Mouse (Mus musculus) embryonic facial prominence, embryonic 12.5 days (tissue): ENCODE results near the gene Gipc2. TPM values are rescaled to one million over a fixed set of nuclear protein-coding genes. Genes with fewer than 3 reads are reported as not detected.

ENCODE experiments used
- ATAC-seq: fragments of 200-750 bp; cut with Nextera tagmentation; 2 replicates; pipeline ENCODE4 v1.8.0; 2017; ENCODE audit not compliant: insufficient number of reproducible peaks, insufficient read depth, low FRiP score, low TSS enrichment
- H3K27ac ChIP-seq: fragments of 300-500 bp; sonication (generic); 2 replicates; pipeline ENCODE4 v1.5.1; 2016; ENCODE audit warnings: mild to moderate bottlenecking
- H3K27me3 ChIP-seq: fragments of 300-500 bp; sonication (generic); 2 replicates; pipeline ENCODE4 v1.6.1; 2016; ENCODE audit warnings: mild to moderate bottlenecking, moderate library complexity
- H3K36me3 ChIP-seq: fragments of 300-500 bp; sonication (generic); 2 replicates; pipeline ENCODE4 v1.6.1; 2016; ENCODE audit warnings: mild to moderate bottlenecking
- H3K4me1 ChIP-seq: fragments of 300-500 bp; sonication (generic); 2 replicates; pipeline ENCODE4 v1.6.1; 2016
- H3K4me2 ChIP-seq: fragments of 300-500 bp; sonication (generic); replicated peaks from 2 replicates; pipeline ENCODE4 v1.6.1; 2016; ENCODE audit warnings: mild to moderate bottlenecking, moderate library complexity
- H3K4me3 ChIP-seq: fragments of 300-500 bp; sonication (generic); 2 replicates; pipeline ENCODE4 v1.5.1; 2016; ENCODE audit warnings: mild to moderate bottlenecking
- H3K9ac ChIP-seq: fragments of 300-500 bp; sonication (generic); 2 replicates; pipeline ENCODE4 v1.6.1; 2016; ENCODE audit warnings: mild to moderate bottlenecking, moderate library complexity
- H3K9me3 ChIP-seq: fragments of 300-500 bp; sonication (generic); 2 replicates; pipeline ENCODE4 v1.6.1; 2016; ENCODE audit warnings: mild to moderate bottlenecking, moderate library complexity
- WGBS: fragments of 180-500 bp; shearing (Covaris S2); methylation state at CpG from one replicate; pipeline ENCODE4 v1.1.7; 2016; 5-methylcytosine and 5-hydroxymethylcytosine counted together
- polyA plus RNA-seq: library from polyadenylated mRNA; unstranded; fragments of >200 nt; fragmentation: Nextera tagmentation; extraction: Ambion mirVana; gene quantifications from 2 replicates; pipeline ENCODE4 v1.2.1, GENCODE M21; 2016

Gene Gipc2
- polyA plus RNA-seq, 1 experiment from 2014 or later: 2.4 TPM

DNA sequence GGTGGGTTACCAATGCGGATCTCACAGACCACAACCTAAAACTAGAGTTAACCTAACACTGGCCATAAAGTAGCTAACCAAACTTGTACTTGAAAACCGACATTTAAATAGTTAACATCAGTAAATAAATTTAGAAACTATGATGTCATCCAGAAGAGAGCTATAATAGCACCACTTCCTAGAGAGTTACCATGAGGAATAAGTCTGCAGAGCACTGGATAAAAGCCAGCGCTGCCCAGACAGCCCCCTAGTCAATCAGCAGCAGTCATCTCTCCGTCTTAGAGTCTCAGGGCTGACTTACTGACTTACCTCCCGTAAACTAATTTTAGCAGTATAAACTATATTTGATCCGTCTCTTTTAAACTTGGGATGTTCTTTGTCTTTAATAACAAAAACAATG, 20.1 kb upstream of the Gipc2 start:
- H3K4me1 ChIP-seq: peaks cover 2% of the 10 kb centered on the region; the same call in 1 of the 2 replicates
- H3K36me3 ChIP-seq: 0 out of 2 replicates have a peak, but pooled peaks cover 12% of the 10 kb centered on the region
- 80% methylated on average over 6 of the region's 6 CpGs for WGBS
- H3K9ac ChIP-seq: no peak overlapping the region
- no peak overlapping the region for H3K27ac ChIP-seq
- H3K27me3 ChIP-seq: no peaks in the 10 kb centered on the region
- H3K4me2 ChIP-seq: no peak overlapping the region
- no peaks in the 10 kb centered on the region for H3K9me3 ChIP-seq
- no peak for ATAC-seq
- no peak overlapping the region for H3K4me3 ChIP-seq

DNA sequence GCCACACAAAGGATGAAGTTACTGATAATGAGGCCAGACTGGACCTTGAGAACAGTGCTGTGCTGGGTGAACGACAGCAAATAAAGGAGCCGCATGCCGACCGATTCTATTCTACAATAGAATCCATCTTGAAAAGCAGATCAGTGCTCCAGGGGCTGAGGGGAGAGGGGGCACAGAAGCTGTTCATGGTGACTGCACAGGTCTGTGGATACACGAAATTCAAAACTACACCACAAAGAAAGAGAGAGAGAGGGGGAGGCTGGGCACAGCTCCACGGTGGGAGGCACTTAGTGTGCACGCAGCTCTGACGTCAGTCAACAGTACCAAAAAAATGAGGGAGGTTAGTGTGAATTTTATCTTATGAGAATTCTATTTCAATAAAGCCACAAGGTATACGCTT, 17.5 kb upstream of the Gipc2 start:
- Histone ChIP-seq H3K36me3 (0 out of 2 replicates have a peak, but pooled peaks cover 15% of the 10 kb centered on the region), H3K9me3 (no peaks in the 10 kb centered on the region), H3K4me3 (no peak overlapping the region), H3K27me3 (no peaks in the 10 kb centered on the region), H3K9ac (no peak overlapping the region), H3K4me2 (no peak overlapping the region), H3K27ac (no peak overlapping the region), H3K4me1 (no peaks in the 10 kb centered on the region)
- no peak for ATAC-seq
- 80% methylated on average over 9 of the region's 9 CpGs for WGBS

DNA sequence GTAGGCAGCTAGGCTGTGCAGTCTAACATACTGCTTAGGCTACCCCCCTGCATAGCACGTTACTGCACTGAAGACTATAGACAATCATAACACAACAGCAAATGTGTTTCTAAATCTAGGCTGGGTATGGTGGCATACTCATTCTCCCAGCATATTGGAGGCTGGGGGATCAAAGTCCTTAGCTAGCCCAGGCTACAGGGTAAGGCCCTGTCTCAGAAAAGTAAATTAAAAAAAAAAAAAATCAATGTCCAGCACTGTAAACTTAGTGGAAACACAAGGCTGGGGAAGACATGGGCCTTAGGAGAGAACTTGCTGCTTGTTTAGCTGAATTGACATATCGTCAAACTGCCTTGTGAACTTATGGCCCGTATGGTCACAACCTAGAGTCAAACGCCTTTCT, 14.6 kb upstream of the Gipc2 start:
- no peaks in the 10 kb centered on the region for H3K27me3 ChIP-seq
- ATAC-seq: no peak
- H3K4me2 ChIP-seq: no peak overlapping the region
- no peak overlapping the region for H3K4me3 ChIP-seq
- H3K9ac ChIP-seq: no peak overlapping the region
- WGBS: 92% methylated on average over 4 of the region's 4 CpGs
- no peaks in the 10 kb centered on the region for H3K9me3 ChIP-seq
- no peaks in the 10 kb centered on the region for H3K4me1 ChIP-seq
- H3K36me3 ChIP-seq: 0 out of 2 replicates have a peak, but pooled peaks cover 15% of the 10 kb centered on the region
- no peak overlapping the region for H3K27ac ChIP-seq

DNA sequence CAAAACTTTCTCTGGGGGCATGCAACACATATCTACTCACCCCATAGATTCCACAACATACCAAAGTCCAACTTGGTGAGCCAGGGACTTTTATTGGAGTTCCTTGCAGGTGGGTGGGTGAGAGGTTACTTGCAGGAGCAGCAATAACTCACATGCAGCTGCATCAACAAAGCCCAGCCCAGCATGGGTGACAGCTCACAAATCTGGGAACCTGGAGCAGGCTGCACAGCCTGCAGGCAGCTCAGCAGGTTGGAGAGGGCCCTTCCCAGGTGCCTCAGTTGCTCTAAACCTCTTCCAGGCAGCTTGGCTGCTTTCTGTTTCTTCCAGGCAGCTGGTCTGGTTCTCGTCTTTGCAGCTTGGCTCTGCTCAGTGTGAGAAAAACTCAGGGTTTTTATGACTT, 13.3 kb upstream of the Gipc2 start:
- 0 out of 2 replicates have a peak, but pooled peaks cover 12% of the 10 kb centered on the region for H3K36me3 ChIP-seq
- 38% methylated on average over 1 of the region's 1 CpGs for WGBS
- ATAC-seq: no peak
- H3K4me2 ChIP-seq: no peak overlapping the region
- H3K4me1 ChIP-seq: no peaks in the 10 kb centered on the region
- no peak overlapping the region for H3K4me3 ChIP-seq
- no peak overlapping the region for H3K9ac ChIP-seq
- no peaks in the 10 kb centered on the region for H3K9me3 ChIP-seq
- no peaks in the 10 kb centered on the region for H3K27me3 ChIP-seq
- H3K27ac ChIP-seq: no peak overlapping the region

DNA sequence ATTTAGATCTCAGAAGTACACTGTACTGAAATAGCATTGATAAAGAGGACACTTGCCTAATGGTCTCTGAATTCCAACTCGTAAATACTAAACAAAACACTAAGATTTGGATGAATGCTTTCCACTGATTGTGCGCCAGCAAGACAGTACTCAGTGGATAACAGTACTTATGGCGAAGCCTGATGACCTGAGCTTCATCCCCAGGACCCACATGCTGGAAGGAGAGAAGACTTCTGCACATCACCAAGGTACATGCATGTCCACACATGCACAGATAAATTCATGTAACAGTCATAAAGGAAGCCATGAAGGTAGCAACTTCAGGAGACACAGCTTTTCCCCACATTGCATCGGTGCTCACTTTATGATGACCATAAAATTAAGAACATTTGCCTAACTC, 12.8 kb upstream of the Gipc2 start:
- 83% methylated on average over 4 of the region's 4 CpGs for WGBS
- no peak overlapping the region for H3K4me2 ChIP-seq
- H3K27me3 ChIP-seq: no peaks in the 10 kb centered on the region
- no peaks in the 10 kb centered on the region for H3K4me1 ChIP-seq
- no peak for ATAC-seq
- H3K27ac ChIP-seq: no peak overlapping the region
- 0 out of 2 replicates have a peak, but pooled peaks cover 12% of the 10 kb centered on the region for H3K36me3 ChIP-seq
- no peak overlapping the region for H3K4me3 ChIP-seq
- H3K9me3 ChIP-seq: no peaks in the 10 kb centered on the region
- H3K9ac ChIP-seq: no peak overlapping the region

DNA sequence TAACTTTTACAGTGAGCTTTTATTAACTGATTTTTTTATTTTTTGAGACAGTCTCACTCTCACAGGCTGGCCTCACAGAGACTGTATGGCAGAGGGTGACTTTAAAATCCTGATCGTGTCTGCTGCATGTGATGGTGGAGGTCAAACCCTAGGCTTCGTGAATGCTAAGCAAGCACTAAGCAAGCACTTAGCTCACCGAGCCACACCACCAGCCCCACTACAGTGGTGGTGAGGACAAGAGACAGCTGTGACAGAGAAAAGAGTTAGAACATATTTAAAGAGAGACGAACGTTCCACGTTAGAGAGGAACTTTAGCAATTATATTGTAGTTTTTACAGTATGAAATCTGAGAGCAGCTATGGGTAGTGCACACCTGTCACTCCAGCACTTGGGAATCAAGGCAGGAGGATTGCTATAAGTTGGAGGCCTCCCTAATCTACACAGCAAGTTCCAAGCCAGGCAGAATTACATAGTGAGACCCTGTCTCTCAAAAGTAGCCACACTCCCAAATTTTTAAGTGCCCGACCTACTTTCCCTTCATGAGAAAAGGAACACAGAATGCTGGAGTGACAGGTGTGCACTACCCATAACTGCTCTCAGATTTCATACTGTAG, 6.4 kb upstream of the Gipc2 start:
- Histone ChIP-seq H3K4me1 (no peaks in the 10 kb centered on the region; the same call in 1 of the 2 replicates), H3K27me3 (no peaks in the 10 kb centered on the region), H3K4me3 (no peak overlapping the region), H3K27ac (no peak overlapping the region), H3K9ac (no peak overlapping the region), H3K36me3 (no peaks in the 10 kb centered on the region), H3K4me2 (no peak overlapping the region), H3K9me3 (no peaks in the 10 kb centered on the region)
- ATAC-seq: no peak
- 66% methylated on average over 7 of the region's 7 CpGs for WGBS

DNA sequence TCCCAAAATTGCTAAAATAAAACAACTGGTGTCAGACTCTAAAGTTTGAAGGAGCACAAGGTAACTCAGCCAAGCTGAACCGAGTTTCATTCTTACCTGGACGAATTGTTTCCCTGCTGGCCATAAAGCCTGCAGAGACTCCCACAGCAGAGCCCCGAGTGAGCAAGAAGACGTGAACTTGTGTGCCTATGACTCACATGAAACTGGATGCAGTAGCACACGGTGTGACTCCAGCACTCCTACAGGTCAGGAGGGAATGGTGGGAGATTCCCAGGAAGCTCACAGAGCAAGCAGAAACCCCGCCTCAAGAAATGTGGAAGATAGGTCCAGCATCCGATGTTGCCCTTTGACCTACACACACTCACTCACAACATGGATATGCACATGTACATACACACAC, 5.8 kb upstream of the Gipc2 start:
- H3K36me3 ChIP-seq: no peaks in the 10 kb centered on the region
- peaks cover 6% of the 10 kb centered on the region for H3K4me1 ChIP-seq
- H3K27me3 ChIP-seq: no peaks in the 10 kb centered on the region
- no peak overlapping the region for H3K4me2 ChIP-seq
- no peak overlapping the region for H3K27ac ChIP-seq
- no peak overlapping the region for H3K4me3 ChIP-seq
- 67% methylated on average over 7 of the region's 7 CpGs for WGBS
- no peak overlapping the region for H3K9ac ChIP-seq
- H3K9me3 ChIP-seq: no peaks in the 10 kb centered on the region
- no peak for ATAC-seq

DNA sequence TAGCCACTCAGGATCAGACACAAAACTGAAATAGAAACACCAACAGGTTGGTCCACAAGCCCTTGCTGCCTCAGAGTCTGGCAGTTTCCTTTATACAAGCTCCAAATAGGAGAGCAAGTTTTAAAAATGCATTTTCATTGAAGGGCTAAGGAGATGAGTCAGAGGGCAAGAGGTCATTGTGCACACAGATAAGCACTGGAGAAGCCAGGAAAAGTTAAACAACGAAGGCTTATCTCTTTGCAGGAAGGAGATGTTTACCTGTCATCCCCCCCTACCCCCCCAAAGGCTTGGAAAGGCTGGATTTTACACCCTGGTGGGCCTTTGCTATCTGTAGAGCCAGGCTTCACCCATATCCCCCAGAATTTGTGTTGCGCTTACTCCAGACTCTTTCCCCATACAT, 5.2 kb upstream of the Gipc2 start:
- Histone ChIP-seq H3K4me3 (no peak overlapping the region), H3K4me1 (peaks cover 8% of the 10 kb centered on the region), H3K9me3 (no peaks in the 10 kb centered on the region), H3K27ac (no peak overlapping the region), H3K9ac (no peak overlapping the region), H3K36me3 (no peaks in the 10 kb centered on the region), H3K4me2 (no peak overlapping the region), H3K27me3 (0 out of 2 replicates have a peak, but pooled peaks cover under 1% of the 10 kb centered on the region)
- no peak for ATAC-seq
- WGBS: 85% methylated on average over 2 of the region's 2 CpGs

DNA sequence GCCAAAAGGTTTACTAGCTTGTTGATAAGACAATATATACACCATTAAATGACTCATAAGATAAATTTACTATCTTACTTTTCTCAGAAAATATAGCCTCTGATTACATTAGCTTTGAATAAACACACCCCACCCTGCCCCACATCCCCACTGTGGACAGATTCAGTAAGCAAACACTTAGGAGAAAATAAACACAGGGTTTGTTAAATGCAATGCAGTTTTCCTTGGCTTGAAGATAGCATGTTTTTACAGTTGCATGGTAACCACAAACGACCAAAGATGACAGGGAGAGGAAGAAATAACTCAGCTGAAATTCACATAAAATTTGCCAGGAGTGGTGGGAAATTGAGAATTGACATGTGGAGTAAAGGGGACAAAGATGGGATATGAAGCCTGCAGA, 4.4 kb upstream of the Gipc2 start:
- Histone ChIP-seq H3K4me1 (peaks cover 16% of the 10 kb centered on the region), H3K36me3 (no peaks in the 10 kb centered on the region), H3K4me2 (no peak overlapping the region), H3K9me3 (no peaks in the 10 kb centered on the region), H3K27ac (no peak overlapping the region), H3K9ac (no peak overlapping the region), H3K4me3 (no peak overlapping the region), H3K27me3 (peaks cover 8% of the 10 kb centered on the region)
- 59% methylated on average over 1 of the region's 1 CpGs for WGBS
- no peak for ATAC-seq

DNA sequence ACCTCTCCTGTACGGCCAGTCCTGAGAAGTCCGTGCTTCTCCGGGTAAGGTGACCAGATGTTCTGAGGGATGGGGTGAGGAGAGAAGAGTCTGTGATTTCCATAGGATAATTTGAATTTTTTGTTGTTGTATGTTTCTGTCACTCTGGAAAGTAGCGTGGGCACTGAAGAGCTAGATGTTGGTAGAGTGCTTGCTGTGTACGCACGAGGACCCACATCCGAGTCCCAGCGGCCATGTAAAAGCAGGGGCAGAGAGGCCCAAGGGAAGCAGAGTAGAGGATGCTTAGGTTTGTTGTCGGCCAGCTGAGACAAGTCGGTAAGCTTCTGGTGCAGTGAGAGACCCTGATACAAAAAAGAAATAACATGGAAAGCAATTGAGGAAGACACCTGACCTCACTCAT, 2.0 kb upstream of the Gipc2 start:
- Histone ChIP-seq H3K4me3 (no peak overlapping the region), H3K9me3 (no peaks in the 10 kb centered on the region), H3K4me1 (peaks cover 18% of the 10 kb centered on the region), H3K9ac (no peak overlapping the region), H3K36me3 (no peaks in the 10 kb centered on the region), H3K27me3 (peaks cover 10% of the 10 kb centered on the region), H3K4me2 (no peak overlapping the region), H3K27ac (no peak overlapping the region)
- 91% methylated on average over 10 of the region's 10 CpGs for WGBS
- no peak for ATAC-seq

DNA sequence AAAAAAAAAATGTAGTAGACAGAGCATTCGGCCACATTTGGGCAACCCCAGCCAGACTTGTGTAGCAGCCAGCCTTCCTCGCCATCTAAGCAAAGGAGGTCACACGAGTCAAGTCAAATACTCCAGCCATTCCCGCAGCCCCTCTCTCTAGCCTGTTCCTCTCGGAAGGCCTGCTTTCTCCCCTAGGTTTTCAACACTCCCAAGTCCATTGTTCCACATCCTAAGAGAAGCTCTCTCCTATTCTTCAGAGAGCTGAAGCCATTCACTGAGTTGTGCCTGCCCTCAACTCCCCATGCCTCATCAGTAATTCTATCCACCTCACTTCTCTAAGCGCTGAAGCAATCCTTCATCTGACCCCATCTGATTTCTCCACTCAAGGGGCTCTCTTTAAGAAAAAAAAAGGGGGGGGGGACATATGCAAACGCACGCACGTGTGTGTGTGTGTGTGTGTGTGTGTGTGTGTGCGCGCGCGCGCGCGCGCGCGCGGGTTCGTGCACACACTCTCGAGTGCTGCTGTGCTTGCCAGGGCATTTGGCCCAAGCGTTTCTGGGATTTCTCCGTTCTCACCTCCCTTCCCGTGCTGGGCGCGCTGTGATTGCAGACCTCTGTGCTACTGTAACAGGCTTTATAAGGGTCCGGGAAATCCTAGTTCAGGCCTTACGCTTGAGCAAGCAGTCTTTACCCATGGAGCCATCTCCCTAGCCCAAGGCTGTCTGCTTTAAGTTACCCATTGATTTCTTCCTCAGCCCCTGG, 845 bp upstream of the Gipc2 start:
- no peaks in the 10 kb centered on the region for H3K36me3 ChIP-seq
- H3K4me3 ChIP-seq: peak overlapping the region; percentile 52
- 7% methylated on average over 29 of the region's 29 CpGs for WGBS
- peaks cover 18% of the 10 kb centered on the region for H3K4me1 ChIP-seq
- no peak overlapping the region for H3K27ac ChIP-seq
- ATAC-seq: no peak
- peaks cover 10% of the 10 kb centered on the region for H3K27me3 ChIP-seq
- no peaks in the 10 kb centered on the region for H3K9me3 ChIP-seq
- H3K9ac ChIP-seq: no peak overlapping the region
- H3K4me2 ChIP-seq: peak overlapping the region; percentile 99
